Mouse (Mus musculus): ENCODE data around the gene 4933434E20Rik. TPM values are rescaled to one million over a fixed set of nuclear protein-coding genes. Genes with fewer than 3 reads are reported as not detected.
A peak's percentile ranks its signal among the peaks of the same experiment; 100 is the strongest.

The 4933434E20Rik gene
- total RNA-seq, 2 experiments from 2014 or later = 82.0 to 93.3 TPM

DNA sequence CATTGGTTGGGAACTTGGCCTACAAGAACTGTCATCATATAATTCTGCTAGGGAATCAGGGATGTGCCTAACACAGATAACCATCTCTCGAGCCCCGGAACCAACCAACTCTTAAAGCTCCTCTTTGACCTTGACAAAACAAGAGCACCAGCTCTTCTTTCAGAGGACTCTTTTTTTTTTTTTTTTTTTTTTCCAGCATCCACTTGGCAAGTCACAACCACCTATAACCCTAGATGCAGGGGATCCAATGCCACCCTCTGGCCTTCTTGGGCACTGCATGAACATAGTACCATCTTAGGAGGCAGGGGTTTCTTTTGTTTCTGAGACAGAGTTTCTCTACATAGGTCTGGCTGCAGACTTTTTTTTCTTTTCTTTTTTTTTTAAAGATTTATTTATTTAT lies 62.9 kb downstream of the 4933434E20Rik start:
- TF ChIP-seq CTCF (IDR thresholded peaks at IDR 0.05) = peak; percentile 14; the same call in 1 of the 2 replicates
- H3K27ac ChIP-seq = no peak overlapping the region
- H3K4me3 ChIP-seq = no peak overlapping the region
- no peak for DNase-seq
- intact Hi-C loops (cut with DNase I) = no loop called here

GRCm38 (mm10) chr3:90115526-90115925 lies 64.1 kb downstream of the 4933434E20Rik start:
- Histone ChIP-seq H3K4me3 (no peak overlapping the region), H3K27ac (no peak overlapping the region)
- TF ChIP-seq CTCF (IDR thresholded peaks at IDR 0.05) = no peak
- DNase-seq = no peak
- intact Hi-C loops (cut with DNase I) = no loop called here

Small RNA genes within 50 kb of the gene (microRNA-seq; reads per million reads assigned to microRNA genes)
- gene Mir190b = 113 reads per million, percentile 46 among the genes with 10 or more reads in this experiment
- 2.9 reads per million for gene Mir7669

Other genes starting within 250 kb of the 4933434E20Rik start
- gene She, start 220.3 kb upstream of the 4933434E20Rik start, total RNA-seq (2021) = 1 to 10 TPM; 4.1 to 5.1 TPM
- 1 to 10 TPM; 4.3 to 6.4 TPM for gene Il6ra, start 138.4 kb upstream of the 4933434E20Rik start, total RNA-seq (2021)
- 1 to 10 TPM; 6.0 to 9.8 TPM for gene Atp8b2, start 88.1 kb upstream of the 4933434E20Rik start, total RNA-seq (2021)
- 10 to 100 TPM; 52.2 to 57.7 TPM for gene Hax1, start 52.9 kb upstream of the 4933434E20Rik start, total RNA-seq (2021)
- gene Ubap2l, start 992 bp downstream of the 4933434E20Rik start, total RNA-seq (2021) = 100 to 1,000 TPM in 1 of 2 experiments, 10 to 100 TPM in 1; 94.5 to 104 TPM
- 1,000 to 10,000 TPM in 1 of 2 experiments, 100 to 1,000 TPM in 1; 428 to 1,099 TPM for gene Tpm3, start 21.0 kb downstream of the 4933434E20Rik start, total RNA-seq (2021)
- gene Nup210l, start 52.5 kb downstream of the 4933434E20Rik start, total RNA-seq (2021) = under 1 TPM; 0.05 to 0.11 TPM
- 1,000 to 10,000 TPM in 1 of 2 experiments, 100 to 1,000 TPM in 1; 1,000 to 1,257 TPM for gene Rps27, start 162.0 kb downstream of the 4933434E20Rik start, total RNA-seq (2021)
- 1 to 10 TPM; 5.3 to 5.5 TPM for gene Rab13, start 162.1 kb downstream of the 4933434E20Rik start, total RNA-seq (2021)
- gene Jtb, start 180.0 kb downstream of the 4933434E20Rik start, total RNA-seq (2021) = 10 to 100 TPM; 64.8 to 68.8 TPM
- not detected for gene Creb3l4, start 191.9 kb downstream of the 4933434E20Rik start, total RNA-seq (2021)
- gene Slc39a1, start 196.5 kb downstream of the 4933434E20Rik start, total RNA-seq (2021) = 10 to 100 TPM; 41.6 to 50.6 TPM
- 10 to 100 TPM; 16.8 to 17.3 TPM for gene Crtc2, start 202.5 kb downstream of the 4933434E20Rik start, total RNA-seq (2021)
- 10 to 100 TPM; 82.2 to 84.2 TPM for gene Dennd4b, start 213.5 kb downstream of the 4933434E20Rik start, total RNA-seq (2021)
- 10 to 100 TPM; 50.2 to 53.9 TPM for gene Gatad2b, start 241.5 kb downstream of the 4933434E20Rik start, total RNA-seq (2021)

All from gastrocnemius, adult 2 months (tissue).